Mouse (Mus musculus) layer of hippocampus, adult 9-10 months (tissue): ENCODE data around the gene Zfp30.

ENCODE experiments used
- DNase-seq: peaks from one replicate; pipeline ENCODE4 v3.0.0; 2022; ENCODE audit warnings: low spot score

Gene Zfp30

GRCm38 (mm10) chr7:29783871-29784551, at the start of gene Zfp30:
TSS of gene Zfp30 (plus strand) at chr7:29783998.
- DNase-seq: peak; percentile 57

- DNase-seq: no peak
Observed at GRCm38 (mm10) chr7:29742258-29742657, 41.5 kb upstream of the Zfp30 start.

GRCm38 (mm10) chr7:29760476-29760875, 23.3 kb upstream of the Zfp30 start:
- no peak for DNase-seq

GRCm38 (mm10) chr7:29764702-29765101, 19.1 kb upstream of the Zfp30 start:
- no peak for DNase-seq

GRCm38 (mm10) chr7:29767058-29767686, 16.6 kb upstream of the Zfp30 start:
- peak; percentile 64 for DNase-seq

- peak; percentile 94 for DNase-seq
Observed at GRCm38 (mm10) chr7:29768090-29768900, 15.5 kb upstream of the Zfp30 start, which contains the start of gene Zfp84. TSS of gene Zfp84 (plus strand) at chr7:29768552.

- no peak for DNase-seq
Observed at GRCm38 (mm10) chr7:29768980-29769379, 14.8 kb upstream of the Zfp30 start.

GRCm38 (mm10) chr7:29773503-29773902, 10.3 kb upstream of the Zfp30 start:
- no peak for DNase-seq

GRCm38 (mm10) chr7:29774371-29774770, 9.4 kb upstream of the Zfp30 start:
- no peak for DNase-seq

- DNase-seq: no peak
Observed at GRCm38 (mm10) chr7:29776568-29776967, 7.2 kb upstream of the Zfp30 start.

GRCm38 (mm10) chr7:29777372-29777771, 6.4 kb upstream of the Zfp30 start:
- no peak for DNase-seq

GRCm38 (mm10) chr7:29785023-29785422, 1.2 kb downstream of the Zfp30 start:
- no peak for DNase-seq

- no peak for DNase-seq
Observed at GRCm38 (mm10) chr7:29785888-29786287, 2.1 kb downstream of the Zfp30 start.

- DNase-seq: no peak
Observed at GRCm38 (mm10) chr7:29792906-29793305, 9.1 kb downstream of the Zfp30 start.

GRCm38 (mm10) chr7:29807046-29807445, 23.2 kb downstream of the Zfp30 start:
- DNase-seq: no peak

GRCm38 (mm10) chr7:29812244-29812643, 28.4 kb downstream of the Zfp30 start:
- no peak for DNase-seq

GRCm38 (mm10) chr7:29814381-29814780, 30.6 kb downstream of the Zfp30 start:
- no peak for DNase-seq

GRCm38 (mm10) chr7:29815061-29815784, 31.4 kb downstream of the Zfp30 start:
- no peak for DNase-seq

- peak; percentile 83 for DNase-seq
Observed at GRCm38 (mm10) chr7:29815910-29816429, 32.2 kb downstream of the Zfp30 start, which contains the start of gene Zfp790. TSS of gene Zfp790 (plus strand) at chr7:29816114.

GRCm38 (mm10) chr7:29818619-29819254, 34.9 kb downstream of the Zfp30 start:
- DNase-seq: peak; percentile 71

- DNase-seq: no peak
Observed at GRCm38 (mm10) chr7:29828001-29828400, 44.2 kb downstream of the Zfp30 start.
